Mouse (Mus musculus): ENCODE data around the gene Marc2. TPM values are rescaled to one million over a fixed set of nuclear protein-coding genes. Genes with fewer than 3 reads are reported as not detected.

The Marc2 gene
- total RNA-seq, 2 experiments from 2014 or later = 156 to 164 TPM

- no peak for DNase-seq (ENCODE audit: low spot score in 2 of 2)
- intact Hi-C loops (cut with DNase I) = no loop called here
Measured at GRCm38 (mm10) chr1:184858253-184858652, 12.0 kb upstream of the Marc2 start.

GRCm38 (mm10) chr1:184857216-184857615 is 11.0 kb upstream of the Marc2 start:
- intact Hi-C loops (cut with DNase I) = no loop called here
- peak in 1 of 2 experiments; percentile 41 for DNase-seq (ENCODE audit: low spot score in 2 of 2)

- no peak for DNase-seq (ENCODE audit: low spot score in 2 of 2)
- intact Hi-C loops (cut with DNase I) = loop anchor here (5.0 kb wide), 3 partner anchors 38 to 338 kb away; partner anchors contain the start of gene Mark1
Measured at GRCm38 (mm10) chr1:184853922-184854321, 7.7 kb upstream of the Marc2 start.

- intact Hi-C loops (cut with DNase I) = loop anchor here (5.0 kb wide), 3 partner anchors 39 to 339 kb away; partner anchors contain the start of gene Mark1
- DNase-seq (ENCODE audit: low spot score in 2 of 2) = peak; percentile 53 to 64
Measured at GRCm38 (mm10) chr1:184853339-184853738, 7.1 kb upstream of the Marc2 start.

GRCm38 (mm10) chr1:184851741-184852618 is 5.7 kb upstream of the Marc2 start:
- intact Hi-C loops (cut with DNase I) = loop anchor here (5.0 kb wide), 3 partner anchors 40 to 340 kb away; partner anchors contain the start of gene Mark1
- DNase-seq (ENCODE audit: low spot score in 2 of 2) = peak; percentile 72 to 75

- no peak for DNase-seq (ENCODE audit: low spot score in 2 of 2)
- intact Hi-C loops (cut with DNase I) = loop anchor here (5.0 kb wide), 3 partner anchors 41 to 341 kb away; partner anchors contain the start of gene Mark1
Measured at GRCm38 (mm10) chr1:184851166-184851565, 4.9 kb upstream of the Marc2 start.

GRCm38 (mm10) chr1:184846973-184847372 is 722 bp upstream of the Marc2 start:
- intact Hi-C loops (cut with DNase I) = no loop called here
- DNase-seq (ENCODE audit: low spot score in 2 of 2) = no peak

- DNase-seq (ENCODE audit: low spot score in 2 of 2) = peak; percentile 84 to 89
- intact Hi-C loops (cut with DNase I) = loop anchor here (2.0 kb wide), 1 partner anchor 21 kb away; no protein-coding TSS in a partner anchor
Measured at GRCm38 (mm10) chr1:184845111-184846071, 860 bp downstream of the Marc2 start.

- intact Hi-C loops (cut with DNase I) = loop anchor here (2.0 kb wide), 1 partner anchor 20 kb away; no protein-coding TSS in a partner anchor
Measured at GRCm38 (mm10) chr1:184844326-184845066, 1.8 kb downstream of the Marc2 start.

GRCm38 (mm10) chr1:184837649-184838048 is 8.6 kb downstream of the Marc2 start:
- intact Hi-C loops (cut with DNase I) = no loop called here

More at GRCm38 (mm10) chr1:184844326-184845066, 1.8 kb downstream of the Marc2 start:
- DNase-seq (ENCODE audit: low spot score in 2 of 2) = no peak

GRCm38 (mm10) chr1:184836350-184836749 is 9.9 kb downstream of the Marc2 start:
- no peak for DNase-seq (ENCODE audit: low spot score in 2 of 2)
- intact Hi-C loops (cut with DNase I) = no loop called here

More at GRCm38 (mm10) chr1:184837649-184838048, 8.6 kb downstream of the Marc2 start:
- DNase-seq (ENCODE audit: low spot score in 2 of 2) = no peak

GRCm38 (mm10) chr1:184833499-184833898 is 12.8 kb downstream of the Marc2 start:
- intact Hi-C loops (cut with DNase I) = no loop called here
- no peak for DNase-seq (ENCODE audit: low spot score in 2 of 2)

- intact Hi-C loops (cut with DNase I) = no loop called here
- DNase-seq (ENCODE audit: low spot score in 2 of 2) = no peak
Measured at GRCm38 (mm10) chr1:184832211-184832610, 14.0 kb downstream of the Marc2 start.

GRCm38 (mm10) chr1:184829897-184830296 is 16.4 kb downstream of the Marc2 start:
- intact Hi-C loops (cut with DNase I) = loop anchor here (10.0 kb wide), 1 partner anchor 365 kb away; no protein-coding TSS in a partner anchor
- DNase-seq (ENCODE audit: low spot score in 2 of 2) = no peak

- DNase-seq (ENCODE audit: low spot score in 2 of 2) = no peak
- intact Hi-C loops (cut with DNase I) = loop anchor here (10.0 kb wide), 1 partner anchor 368 kb away; no protein-coding TSS in a partner anchor
Measured at GRCm38 (mm10) chr1:184827175-184827701, 19.0 kb downstream of the Marc2 start.

- intact Hi-C loops (cut with DNase I) = loop anchor here (2.0 to 10.0 kb wide), 2 partner anchors 20 to 370 kb away; no protein-coding TSS in a partner anchor
- DNase-seq (ENCODE audit: low spot score in 2 of 2) = no peak
Measured at GRCm38 (mm10) chr1:184825093-184825492, 21.2 kb downstream of the Marc2 start.

GRCm38 (mm10) chr1:184824439-184824851 is 21.8 kb downstream of the Marc2 start:
- DNase-seq (ENCODE audit: low spot score in 2 of 2) = peak; percentile 80 to 83
- intact Hi-C loops (cut with DNase I) = loop anchor here (2.0 to 10.0 kb wide), 3 partner anchors 20 to 370 kb away; no protein-coding TSS in a partner anchor

GRCm38 (mm10) chr1:184822678-184823077 is 23.6 kb downstream of the Marc2 start:
- intact Hi-C loops (cut with DNase I) = loop anchor here (5.0 to 10.0 kb wide), 2 partner anchors 70 to 372 kb away; no protein-coding TSS in a partner anchor
- DNase-seq (ENCODE audit: low spot score in 2 of 2) = no peak

All from left cerebral cortex, postnatal 36 days (tissue).